Mouse (Mus musculus) CH12.LX (cell line): ENCODE measurements around the gene Entr1.

Experiments used
- CTCF ChIP-seq, 2 experiments: IDR thresholded peaks in 1 of 2; conservative IDR thresholded peaks in 1 of 2; 2 replicates each; pipeline ENCODE4 v1.5.1; 2011 to 2012; ENCODE audit warnings: low read depth in 2 of 2, low read length in 2 of 2, improper control_type of control experiment in 1 of 2, inconsistent platforms in 1 of 2, mild to moderate bottlenecking in 1 of 2, moderate library complexity in 1 of 2
- EP300 ChIP-seq: IDR thresholded peaks from 2 replicates; pipeline ENCODE4 v1.6.1; 2011; ENCODE audit warnings: low read length, improper control_type of control experiment
- ETS1 ChIP-seq: conservative IDR thresholded peaks from 2 replicates; pipeline ENCODE4 v1.6.1; 2012; ENCODE audit warnings: low read depth, mild to moderate bottlenecking, inconsistent platforms, low read length, improper control_type of control experiment, moderate library complexity
- MAX ChIP-seq: IDR thresholded peaks from 2 replicates; pipeline ENCODE4 v1.6.1; 2011; ENCODE audit warnings: low read length, improper control_type of control experiment
- PAX5 ChIP-seq: IDR thresholded peaks from 2 replicates; pipeline ENCODE4 v1.6.1; 2012; ENCODE audit warnings: low read length, inconsistent platforms, mixed read lengths
- POLR2A ChIP-seq: IDR thresholded peaks from 2 replicates; pipeline ENCODE4 v1.6.1; 2011; ENCODE audit warnings: low read depth, mild to moderate bottlenecking, improper control_type of control experiment, low read length
- SIN3A ChIP-seq: IDR thresholded peaks from 2 replicates; pipeline ENCODE4 v1.6.1; 2012; ENCODE audit warnings: low read length, improper control_type of control experiment, inconsistent platforms
- SMC3 ChIP-seq: IDR thresholded peaks from 2 replicates; pipeline ENCODE4 v1.6.1; 2011; ENCODE audit warnings: low read depth, low read length, improper control_type of control experiment
- UBTF ChIP-seq: IDR thresholded peaks from 2 replicates; pipeline ENCODE4 v1.6.1; 2012; ENCODE audit warnings: low read depth, mild to moderate bottlenecking, inconsistent platforms, low read length, improper control_type of control experiment, moderate library complexity

- TF ChIP-seq CTCF (conservative IDR thresholded peaks at IDR 0.05 in 1 of 2, IDR thresholded peaks at IDR 0.05 in 1 of 2; ENCODE audit: low read depth in 2 of 2, low read length in 2 of 2) (no peak), PAX5 (no peak), EP300 (no peak), SIN3A (no peak; the same call in 1 of the 2 replicates), POLR2A (no peak), SMC3 (no peak), UBTF (no peak), MAX (no peak), ETS1 (no peak)
Observed at GRCm38 (mm10) chr2:26352291-26352910, 36.7 kb downstream of the Entr1 start.
